Mouse (Mus musculus) thymus, postnatal 25 days (tissue): ENCODE measurements around the gene Gm3239.
"Not testable (repeated sequence)": the region's sequence is repeated elsewhere in the genome, so short reads cannot be mapped to it uniquely, and the experiment has no call there.

ENCODE experiments used
- DNase-seq: peaks from one replicate; pipeline ENCODE4 v3.0.0; 2022

The Gm3239 gene

DNA sequence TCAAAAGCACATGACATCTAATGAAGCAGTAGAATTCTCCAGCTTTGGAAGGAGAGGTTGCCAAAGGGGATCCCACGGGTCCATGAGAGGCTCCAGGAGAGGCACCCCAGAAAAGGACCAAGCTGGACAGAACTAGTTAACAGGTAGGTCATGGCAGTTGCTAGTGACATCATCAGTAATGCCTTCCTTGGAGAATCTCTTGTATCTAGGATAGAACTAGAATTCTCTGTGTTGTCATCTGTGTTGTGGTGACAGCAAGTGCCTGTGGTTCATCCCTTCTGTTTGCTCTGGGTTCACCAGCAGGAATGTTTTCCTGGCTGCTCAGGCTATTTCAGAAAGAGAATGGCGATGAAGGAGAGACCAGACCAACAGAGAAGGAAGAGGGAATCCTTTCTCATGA lies at the start of gene Gm3239:
Gene Gm3239, plus strand, starts transcription at position 301 of the 400 bp plus-strand sequence.
- DNase-seq = not testable (repeated sequence)

DNA sequence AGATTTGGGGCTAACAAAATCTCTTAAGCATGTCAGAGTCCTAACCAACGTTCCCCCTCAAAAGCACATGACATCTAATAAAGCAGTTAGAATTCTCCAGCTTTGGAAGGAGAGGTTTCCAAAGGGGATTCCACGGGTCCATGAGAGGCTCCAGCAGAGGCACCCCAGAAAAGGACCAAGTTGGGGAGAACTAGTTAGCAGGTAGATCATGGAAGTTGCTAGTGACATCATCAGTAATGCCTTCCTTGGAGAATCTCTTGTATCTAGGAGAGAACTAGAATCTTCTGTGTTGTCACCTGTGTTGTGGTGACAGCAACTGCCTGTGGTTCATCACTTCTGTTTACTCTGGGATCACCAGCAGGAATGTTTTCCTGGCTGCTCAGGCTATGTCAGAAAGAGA lies 31.9 kb upstream of the Gm3239 start, which contains the start of gene Gm8159:
Gene Gm8159, plus strand, starts transcription at position 301 of the 400 bp plus-strand sequence.
- DNase-seq = not testable (repeated sequence)

DNA sequence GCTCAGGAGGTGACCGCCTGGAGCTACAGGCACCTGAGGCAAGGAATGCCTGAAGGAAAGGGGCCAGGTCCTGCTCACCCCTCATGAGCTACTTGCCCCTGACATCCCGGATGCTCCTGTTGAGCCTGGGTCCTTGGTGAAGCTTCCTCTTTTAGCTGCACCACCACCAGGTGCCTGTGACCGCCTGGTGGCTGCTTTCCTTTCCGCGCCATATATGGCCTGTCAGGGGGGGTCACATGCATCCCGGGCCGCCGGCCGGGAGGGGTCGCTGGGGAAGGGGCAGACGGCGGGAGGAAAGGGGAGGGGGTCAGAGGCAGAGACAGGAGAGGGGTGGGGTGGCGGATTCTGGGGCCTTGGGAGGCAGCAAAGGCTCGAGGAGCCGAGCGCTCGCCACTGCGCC lies 14.7 kb upstream of the Gm3239 start:
- peak; percentile 5 for DNase-seq

DNA sequence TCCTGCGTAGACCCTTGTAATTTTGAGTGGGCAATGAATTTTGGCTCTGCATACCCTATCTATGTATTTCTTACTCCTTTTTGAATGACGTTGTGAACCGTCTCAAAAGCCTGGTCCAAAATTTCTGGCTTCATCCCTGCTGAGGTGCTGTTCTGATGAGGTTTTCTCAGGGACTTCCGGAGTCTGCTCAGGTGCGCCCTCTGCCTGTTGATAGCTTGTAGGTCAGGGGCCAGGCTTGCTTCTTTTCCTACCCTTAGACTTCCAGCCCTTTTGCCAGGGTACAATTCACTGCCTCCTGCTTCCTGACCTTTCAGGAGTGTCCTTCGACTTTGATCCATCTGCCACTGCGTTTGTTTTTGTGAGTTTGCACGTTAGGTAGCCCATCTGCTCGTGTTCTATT lies 13.7 kb upstream of the Gm3239 start:
- DNase-seq = not testable (repeated sequence)

GRCm38 (mm10) chr14:4708938-4709337 lies 44.9 kb downstream of the Gm3239 start, which contains the start of gene Gm7876:
Gene Gm7876, plus strand, starts transcription at chr14:4709238.
- DNase-seq = not testable (repeated sequence)
